Mouse (Mus musculus) myocyte (in vitro differentiated cells): ENCODE measurements at regions not wholly inside any gene's neighbourhood (a gene's known extent, or its start where the extent isn't known, plus 50 kb on each side); places are given as distances from the start of the nearest gene placed in this dataset.

Experiments used
- CEBPB ChIP-seq: IDR thresholded peaks from 2 replicates; pipeline ENCODE4 v1.6.1; 2011; ENCODE audit warnings: mild to moderate bottlenecking, moderate library complexity; ENCODE audit not compliant: poor library complexity, insufficient read depth, severe bottlenecking
- E2F4 ChIP-seq: IDR thresholded peaks from one replicate; pipeline ENCODE4 v1.6.1; 2011; ENCODE audit warnings: mild to moderate bottlenecking, control low read depth, moderate library complexity; ENCODE audit not compliant: insufficient read depth
- MAX ChIP-seq: IDR thresholded peaks from one replicate; pipeline ENCODE4 v1.6.1; 2011; ENCODE audit warnings: low read depth, mild to moderate bottlenecking, control low read depth
- MYOD1 ChIP-seq, 3 experiments: IDR thresholded peaks; one replicate each; pipeline ENCODE4 v1.6.1; 2011; ENCODE audit warnings: control low read depth in 2 of 3, low read depth in 2 of 3, mild to moderate bottlenecking in 2 of 3, moderate library complexity in 1 of 3; ENCODE audit not compliant: insufficient read length in 2 of 3, control insufficient read depth in 1 of 3
- MYOG ChIP-seq, 3 experiments: IDR thresholded peaks; one replicate each; pipeline ENCODE4 v1.6.1; 2011; ENCODE audit warnings: control low read depth in 2 of 3, low read depth in 2 of 3, mild to moderate bottlenecking in 2 of 3; ENCODE audit not compliant: insufficient read length in 2 of 3, control insufficient read depth in 1 of 3, insufficient read depth in 1 of 3
- POLR2A ChIP-seq: IDR thresholded peaks from one replicate; pipeline ENCODE4 v1.6.1; 2011; ENCODE audit warnings: low read depth, mild to moderate bottlenecking, control low read depth, moderate library complexity; ENCODE audit not compliant: insufficient read length
- POLR2AphosphoS2 ChIP-seq: IDR thresholded peaks from one replicate; pipeline ENCODE4 v1.6.1; 2011; ENCODE audit warnings: low read depth, control low read depth; ENCODE audit not compliant: insufficient read length
- SRF ChIP-seq: IDR thresholded peaks from one replicate; pipeline ENCODE4 v1.6.1; 2011; ENCODE audit warnings: low read depth; ENCODE audit not compliant: control insufficient read depth, insufficient read length
- TCF12 ChIP-seq: IDR thresholded peaks from one replicate; pipeline ENCODE4 v1.6.1; 2011; ENCODE audit warnings: mild to moderate bottlenecking, control low read depth; ENCODE audit not compliant: poor library complexity, insufficient read depth, severe bottlenecking
- TCF3 ChIP-seq: IDR thresholded peaks from one replicate; pipeline ENCODE4 v1.6.1; 2011; ENCODE audit warnings: low read depth, control low read depth; ENCODE audit not compliant: insufficient read length
- USF1 ChIP-seq: IDR thresholded peaks from one replicate; pipeline ENCODE4 v1.6.1; 2011; ENCODE audit warnings: low read depth, mild to moderate bottlenecking, control low read depth, moderate library complexity

DNA sequence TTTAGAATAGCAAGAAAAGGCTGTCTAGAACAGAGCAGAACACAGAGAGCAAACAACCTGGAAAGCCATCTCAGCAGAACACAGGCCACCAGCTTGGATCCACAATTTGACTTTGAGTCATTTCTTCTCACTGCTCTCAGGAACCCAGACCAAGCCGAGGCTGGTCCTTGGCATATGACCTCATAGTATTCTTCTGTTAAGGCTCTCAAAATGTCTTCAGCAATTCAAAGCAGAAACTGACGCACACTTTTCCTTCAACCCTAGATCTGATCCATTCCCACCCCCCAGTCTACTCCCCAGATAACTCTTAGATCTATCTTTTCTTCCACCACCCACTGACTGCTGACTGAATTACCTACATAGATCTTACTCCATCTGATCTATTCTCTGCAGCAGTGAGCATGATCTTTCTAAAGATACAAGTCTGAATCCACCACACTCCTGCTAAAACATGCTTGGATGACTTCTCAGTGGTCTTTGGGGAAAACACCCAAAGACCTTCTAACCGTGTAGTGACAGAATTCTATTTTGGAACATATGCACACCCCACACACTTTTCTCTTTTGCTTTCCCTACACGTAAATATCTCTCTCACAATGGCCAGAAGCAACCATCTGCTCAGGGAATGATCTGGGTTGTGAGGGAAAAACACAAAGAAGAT is 88.6 kb downstream of the Tbx19 start:
- no peak for TF ChIP-seq E2F4
- TF ChIP-seq POLR2A, result no peak
- no peak for TF ChIP-seq MAX
- no peak for TF ChIP-seq POLR2AphosphoS2
- no peak for TF ChIP-seq TCF3
- TF ChIP-seq CEBPB, result no peak
- no peak for TF ChIP-seq TCF12
- TF ChIP-seq USF1, result no peak
- TF ChIP-seq MYOG (IDR thresholded peaks at IDR 0.05; ENCODE audit: control insufficient read depth in 1 of 3, insufficient read depth in 1 of 3, insufficient read length in 2 of 3, low read depth in 2 of 3), result no peak
- no peak for TF ChIP-seq MYOD1 (IDR thresholded peaks at IDR 0.05; ENCODE audit: control insufficient read depth in 1 of 3, insufficient read length in 2 of 3, low read depth in 2 of 3)
- TF ChIP-seq SRF, result no peak
